Mouse (Mus musculus) thymus, postnatal 36 days (tissue): ENCODE results near the gene Gm3336.
A peak's percentile ranks its signal among the peaks of the same experiment; 100 is the strongest.

Source experiments
- DNase-seq, 2 experiments: peaks; one replicate each; pipeline ENCODE4 v3.0.0; 2022; ENCODE audit warnings: mixed read lengths in 2 of 2

Gene Gm3336

GRCm38 (mm10) chr8:70718297-70718696 lies at the start of gene Gm3336:
Gene Gm3336, plus strand, starts transcription at chr8:70718543.
- DNase-seq = peak; percentile 79 to 83

GRCm38 (mm10) chr8:70671615-70672324 lies 46.6 kb upstream of the Gm3336 start:
- DNase-seq = no peak

- DNase-seq = no peak
Measured at GRCm38 (mm10) chr8:70672325-70673078, 45.8 kb upstream of the Gm3336 start.

GRCm38 (mm10) chr8:70673079-70673856 lies 45.1 kb upstream of the Gm3336 start, which contains the start of gene Lsm4:
Gene Lsm4, plus strand, starts transcription at chr8:70673248.
- peak; percentile 97 to 99 for DNase-seq

- DNase-seq = no peak
Measured at GRCm38 (mm10) chr8:70674109-70674508, 44.2 kb upstream of the Gm3336 start.

GRCm38 (mm10) chr8:70674716-70675115 lies 43.6 kb upstream of the Gm3336 start:
- peak; percentile 18 to 46 for DNase-seq

- peak; percentile 66 to 81 for DNase-seq
Measured at GRCm38 (mm10) chr8:70675336-70675735, 43.0 kb upstream of the Gm3336 start.

- DNase-seq = no peak
Measured at GRCm38 (mm10) chr8:70677451-70678080, 40.8 kb upstream of the Gm3336 start.

- no peak for DNase-seq
Measured at GRCm38 (mm10) chr8:70678679-70679078, 39.7 kb upstream of the Gm3336 start.

GRCm38 (mm10) chr8:70679404-70679803 lies 38.9 kb upstream of the Gm3336 start:
- DNase-seq = no peak

GRCm38 (mm10) chr8:70680039-70680438 lies 38.3 kb upstream of the Gm3336 start:
- no peak for DNase-seq

- no peak for DNase-seq
Measured at GRCm38 (mm10) chr8:70681410-70681809, 36.9 kb upstream of the Gm3336 start.

- DNase-seq = no peak
Measured at GRCm38 (mm10) chr8:70682193-70682592, 36.1 kb upstream of the Gm3336 start.

- DNase-seq = no peak
Measured at GRCm38 (mm10) chr8:70682692-70683091, 35.7 kb upstream of the Gm3336 start.

- no peak for DNase-seq
Measured at GRCm38 (mm10) chr8:70684291-70684690, 34.1 kb upstream of the Gm3336 start.

- no peak for DNase-seq
Measured at GRCm38 (mm10) chr8:70687576-70687975, 30.8 kb upstream of the Gm3336 start.

- DNase-seq = no peak
Measured at GRCm38 (mm10) chr8:70688136-70688535, 30.2 kb upstream of the Gm3336 start.

- DNase-seq = no peak
Measured at GRCm38 (mm10) chr8:70689892-70690390, 28.4 kb upstream of the Gm3336 start.

GRCm38 (mm10) chr8:70691230-70691629 lies 27.1 kb upstream of the Gm3336 start:
- no peak for DNase-seq

GRCm38 (mm10) chr8:70691727-70692231 lies 26.6 kb upstream of the Gm3336 start:
- DNase-seq = no peak

GRCm38 (mm10) chr8:70693636-70694035 lies 24.7 kb upstream of the Gm3336 start:
- peak in 1 of 2 experiments; percentile 29 for DNase-seq

- peak; percentile 88 to 92 for DNase-seq
Measured at GRCm38 (mm10) chr8:70695318-70696018, 22.9 kb upstream of the Gm3336 start.
